Mouse (Mus musculus): ENCODE results near the gene Chchd3. TPM values are rescaled to one million over a fixed set of nuclear protein-coding genes. Genes with fewer than 3 reads are reported as not detected.

Gene Chchd3
- total RNA-seq, 2 experiments from 2014 or later = 94.9 to 103 TPM

Other genes starting within 250 kb of the Chchd3 start
- 10 to 100 TPM; 78.0 to 87.1 TPM for gene Exoc4, start 188.8 kb upstream of the Chchd3 start, total RNA-seq (2021)

All from layer of hippocampus, postnatal 25 days (tissue).